Mouse (Mus musculus) forebrain, embryonic 11.5 days (tissue): ENCODE results near the gene Lrrc56. TPM values are rescaled to one million over a fixed set of nuclear protein-coding genes. Genes with fewer than 3 reads are reported as not detected.
A peak's percentile ranks its signal among the peaks of the same experiment; 100 is the strongest.

ENCODE experiments used
- ATAC-seq: fragments of 200-750 bp; cut with Nextera tagmentation; replicated peaks from 2 replicates; pipeline ENCODE4 v1.8.0; 2017; ENCODE audit warnings: moderate TSS enrichment; ENCODE audit not compliant: low FRiP score
- DNase-seq: peaks from one replicate; pipeline ENCODE4 v3.0.0-alpha.2; 2017; ENCODE audit warnings: low spot score
- H3K27ac ChIP-seq: fragments of 300-500 bp; sonication (generic); 2 replicates; pipeline ENCODE4 v1.5.1; 2014; ENCODE audit warnings: low read depth, low read length
- H3K27me3 ChIP-seq: fragments of 300-500 bp; sonication (generic); 2 replicates; pipeline ENCODE4 v1.6.1; 2014; ENCODE audit warnings: mild to moderate bottlenecking, low read length, mixed read lengths; ENCODE audit not compliant: control insufficient read depth, insufficient read depth
- H3K36me3 ChIP-seq: fragments of 300-500 bp; sonication (generic); 2 replicates; pipeline ENCODE4 v1.6.1; 2014; ENCODE audit warnings: mild to moderate bottlenecking, low read length, moderate library complexity, mixed read lengths; ENCODE audit not compliant: control insufficient read depth, insufficient read depth
- H3K4me1 ChIP-seq: fragments of 300-500 bp; sonication (generic); replicated peaks from 2 replicates; pipeline ENCODE4 v1.6.1; 2014; ENCODE audit warnings: low read length, mixed read lengths; ENCODE audit not compliant: control insufficient read depth, insufficient read depth
- H3K4me2 ChIP-seq: fragments of 300-500 bp; sonication (generic); 2 replicates; pipeline ENCODE4 v1.6.1; 2014; ENCODE audit warnings: low read depth, mild to moderate bottlenecking, low read length, moderate library complexity, mixed read lengths; ENCODE audit not compliant: severe bottlenecking
- H3K4me3 ChIP-seq: fragments of 300-500 bp; sonication (generic); 2 replicates; pipeline ENCODE4 v1.5.1; 2014; ENCODE audit warnings: low read depth, low read length
- H3K9ac ChIP-seq: fragments of 300-500 bp; sonication (generic); 2 replicates; pipeline ENCODE4 v1.6.1; 2014; ENCODE audit warnings: low read length
- H3K9me3 ChIP-seq: fragments of 300-500 bp; sonication (generic); 2 replicates; pipeline ENCODE4 v1.6.1; 2016; ENCODE audit warnings: low read length, mixed read lengths; ENCODE audit not compliant: control insufficient read depth
- WGBS: fragments of 180-500 bp; shearing (Covaris S2); extraction: QIAGEN DNeasy Blood & Tissue Kit; methylation state at CpG from one replicate; pipeline ENCODE4 v1.1.7; 2014; 5-methylcytosine and 5-hydroxymethylcytosine counted together
- polyA plus RNA-seq: library from polyadenylated mRNA; unstranded; fragments of >200 nt; fragmentation: Nextera tagmentation; extraction: Ambion mirVana; gene quantifications from 2 replicates; pipeline ENCODE4 v1.2.1, GENCODE M21; 2014

Gene Lrrc56
- polyA plus RNA-seq, 1 experiment from 2014 or later = 14.0 TPM

DNA sequence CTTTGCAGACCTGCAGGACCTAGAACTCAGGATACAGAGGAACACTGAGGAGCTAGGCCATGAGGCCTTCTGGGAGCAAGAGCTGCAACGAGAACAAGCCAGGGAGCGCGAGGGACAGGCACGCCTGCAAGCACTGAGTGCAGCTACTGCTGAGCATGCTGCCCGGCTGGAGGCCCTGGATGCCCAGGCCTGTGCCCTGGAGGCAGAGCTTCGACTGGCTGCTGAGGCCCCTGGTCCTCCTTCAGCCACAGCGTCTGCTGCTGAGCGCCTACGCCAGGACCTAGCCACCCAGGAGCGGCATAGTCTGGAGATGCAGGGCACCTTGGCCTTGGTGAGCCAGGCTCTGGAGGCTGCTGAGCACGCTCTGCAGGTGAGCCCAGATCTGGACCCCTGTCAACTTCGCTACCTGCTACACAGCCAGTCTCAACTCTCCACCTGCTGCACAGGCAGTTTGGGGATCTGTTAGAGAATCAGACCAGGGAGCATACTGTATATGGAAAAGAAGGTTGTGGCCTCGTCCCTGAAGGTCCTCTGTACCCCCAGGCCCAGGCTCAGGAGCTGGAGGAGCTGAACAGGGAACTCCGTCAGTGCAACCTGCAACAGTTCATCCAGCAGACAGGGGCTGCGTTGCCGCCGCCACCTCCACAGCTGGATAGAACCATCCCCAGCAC, 23.5 kb downstream of the Lrrc56 start:
- H3K27ac ChIP-seq = no peak overlapping the region
- H3K4me2 ChIP-seq = no peak overlapping the region

DNA sequence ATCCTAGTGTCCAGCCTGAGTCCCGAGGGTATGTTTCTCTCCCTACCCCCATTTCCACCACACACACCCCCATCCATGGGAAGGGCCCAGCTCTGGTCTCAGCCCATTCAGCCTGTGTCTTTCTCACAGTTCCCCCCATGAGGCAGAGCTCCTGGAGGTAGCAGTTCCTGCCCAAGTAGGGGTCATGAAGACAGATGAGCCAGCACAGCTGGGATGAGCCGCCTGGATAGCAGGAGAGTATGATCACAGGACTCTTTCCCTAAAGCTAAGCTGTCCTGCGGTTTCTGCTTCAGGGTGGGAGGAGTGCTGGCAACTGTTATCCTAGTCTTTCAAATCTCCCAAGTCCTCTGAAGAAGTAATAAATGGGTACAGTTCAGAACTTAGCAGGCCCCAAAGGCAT, 24.2 kb downstream of the Lrrc56 start:
- Histone ChIP-seq H3K9ac (no peak overlapping the region), H3K4me1 (peaks cover 29% of the 10 kb centered on the region), H3K9me3 (no peaks in the 10 kb centered on the region), H3K27me3 (no peaks in the 10 kb centered on the region), H3K36me3 (no peaks in the 10 kb centered on the region), H3K4me2 (no peak overlapping the region), H3K4me3 (no peak overlapping the region), H3K27ac (no peak overlapping the region)
- DNase-seq = no peak
- ATAC-seq = no peak
- WGBS = 76% methylated on average over 3 of the region's 3 CpGs

More for the DNA sequence above, 23.5 kb downstream of the Lrrc56 start:
- H3K27me3 ChIP-seq = no peaks in the 10 kb centered on the region
- no peaks in the 10 kb centered on the region for H3K9me3 ChIP-seq
- no peak overlapping the region for H3K4me3 ChIP-seq
- 91% methylated on average over 17 of the region's 17 CpGs for WGBS
- no peak overlapping the region for H3K9ac ChIP-seq
- ATAC-seq = no peak
- DNase-seq = no peak
- no peaks in the 10 kb centered on the region for H3K36me3 ChIP-seq
- peaks cover 25% of the 10 kb centered on the region for H3K4me1 ChIP-seq

DNA sequence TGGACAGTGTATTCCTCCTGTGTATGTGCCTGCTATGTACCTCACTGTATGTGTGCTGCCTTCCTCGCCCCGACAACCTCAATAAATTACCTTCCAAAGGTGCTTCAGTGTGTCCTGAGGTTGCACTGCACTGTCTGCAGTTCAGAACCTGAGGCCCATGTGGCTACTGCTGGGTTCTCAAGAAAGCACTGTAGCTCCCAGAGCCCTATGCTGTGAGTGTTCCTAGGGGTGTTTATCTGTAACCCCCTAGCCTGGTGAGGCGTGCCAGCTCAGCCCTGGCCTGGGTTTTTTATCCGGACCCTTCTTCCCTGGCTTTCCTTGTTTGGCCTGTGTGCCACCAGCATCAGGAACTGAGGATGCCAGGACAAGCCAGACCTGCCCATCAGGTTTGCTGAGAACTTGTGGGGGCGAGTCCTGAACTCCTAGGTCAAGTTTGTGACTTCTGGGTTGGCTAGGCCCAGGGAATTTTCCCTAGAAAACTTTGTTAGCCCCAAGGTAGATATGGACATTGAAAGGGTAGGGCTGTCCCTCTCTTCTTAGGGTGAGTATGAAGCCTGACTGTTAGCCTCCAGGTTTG, 24.7 kb downstream of the Lrrc56 start:
- no peaks in the 10 kb centered on the region for H3K9me3 ChIP-seq
- ATAC-seq (no peak), DNase-seq (no peak)
- H3K4me3 ChIP-seq = no peak overlapping the region
- 87% methylated on average over 5 of the region's 5 CpGs for WGBS
- no peak overlapping the region for H3K9ac ChIP-seq
- H3K27me3 ChIP-seq = no peaks in the 10 kb centered on the region
- no peak overlapping the region for H3K4me2 ChIP-seq
- peaks cover 29% of the 10 kb centered on the region for H3K4me1 ChIP-seq
- H3K36me3 ChIP-seq = no peaks in the 10 kb centered on the region
- H3K27ac ChIP-seq = no peak overlapping the region

DNA sequence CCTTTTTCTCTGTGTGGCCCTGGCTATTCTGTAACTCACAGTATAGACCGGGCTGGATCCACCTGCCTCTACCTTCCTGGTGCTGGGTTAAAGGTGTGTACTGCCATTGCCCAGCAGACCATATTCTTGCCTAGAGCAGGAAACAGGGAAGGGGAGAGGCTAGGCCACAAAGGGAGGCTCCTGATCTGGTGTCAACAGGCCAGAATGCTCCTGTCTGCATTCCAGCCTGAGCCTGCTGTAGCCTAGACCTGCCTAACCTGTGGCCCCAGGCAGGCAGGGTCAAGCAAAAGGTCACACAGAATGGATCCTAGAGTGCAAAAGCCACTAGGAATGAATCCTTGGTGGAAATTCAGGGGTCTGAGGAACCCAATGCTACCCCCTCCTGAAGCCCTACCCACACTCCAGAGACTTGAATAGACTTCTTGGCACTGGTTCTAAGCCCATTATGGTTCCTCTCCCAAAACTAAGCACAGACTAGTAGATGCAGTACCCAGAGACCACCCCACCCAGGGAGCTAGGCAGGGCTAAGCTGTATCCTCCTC, 25.7 kb downstream of the Lrrc56 start:
- Histone ChIP-seq H3K4me3 (no peak overlapping the region), H3K4me2 (no peak overlapping the region), H3K4me1 (peaks cover 25% of the 10 kb centered on the region), H3K27ac (no peak overlapping the region), H3K27me3 (no peaks in the 10 kb centered on the region), H3K9me3 (no peaks in the 10 kb centered on the region), H3K36me3 (no peaks in the 10 kb centered on the region), H3K9ac (no peak overlapping the region)
- ATAC-seq (no peak), DNase-seq (no peak)
- WGBS = 96% methylated on average over 1 of the region's 1 CpGs

DNA sequence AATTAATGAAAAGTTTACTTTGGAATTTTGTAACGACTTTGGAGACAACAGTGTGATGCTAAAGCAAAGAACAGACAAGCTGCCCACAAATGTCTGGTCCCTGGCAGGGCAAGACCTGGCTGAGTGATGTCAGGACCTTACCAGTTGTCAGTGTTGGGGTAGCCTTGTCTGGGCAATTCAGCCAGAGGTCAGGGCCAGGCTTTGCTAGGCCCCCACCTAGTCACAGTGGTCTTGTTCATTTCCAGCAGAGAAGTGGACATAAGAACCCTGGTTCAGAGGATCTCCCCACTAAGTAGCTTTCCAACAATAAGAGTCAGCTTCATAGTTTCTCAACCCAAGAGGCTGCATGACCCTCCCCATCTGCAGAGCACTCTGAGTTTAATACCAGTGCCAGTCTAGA, 26.4 kb downstream of the Lrrc56 start:
- no peak overlapping the region for H3K4me3 ChIP-seq
- H3K9ac ChIP-seq = no peak overlapping the region
- ATAC-seq (no peak), DNase-seq (no peak)
- H3K4me1 ChIP-seq = peaks cover 21% of the 10 kb centered on the region
- H3K27me3 ChIP-seq = no peaks in the 10 kb centered on the region
- no peaks in the 10 kb centered on the region for H3K36me3 ChIP-seq
- no peak overlapping the region for H3K27ac ChIP-seq
- no peaks in the 10 kb centered on the region for H3K9me3 ChIP-seq
- 72% methylated on average over 1 of the region's 1 CpGs for WGBS
- H3K4me2 ChIP-seq = peak overlapping the region; percentile 89; the same call in 1 of the 2 replicates

DNA sequence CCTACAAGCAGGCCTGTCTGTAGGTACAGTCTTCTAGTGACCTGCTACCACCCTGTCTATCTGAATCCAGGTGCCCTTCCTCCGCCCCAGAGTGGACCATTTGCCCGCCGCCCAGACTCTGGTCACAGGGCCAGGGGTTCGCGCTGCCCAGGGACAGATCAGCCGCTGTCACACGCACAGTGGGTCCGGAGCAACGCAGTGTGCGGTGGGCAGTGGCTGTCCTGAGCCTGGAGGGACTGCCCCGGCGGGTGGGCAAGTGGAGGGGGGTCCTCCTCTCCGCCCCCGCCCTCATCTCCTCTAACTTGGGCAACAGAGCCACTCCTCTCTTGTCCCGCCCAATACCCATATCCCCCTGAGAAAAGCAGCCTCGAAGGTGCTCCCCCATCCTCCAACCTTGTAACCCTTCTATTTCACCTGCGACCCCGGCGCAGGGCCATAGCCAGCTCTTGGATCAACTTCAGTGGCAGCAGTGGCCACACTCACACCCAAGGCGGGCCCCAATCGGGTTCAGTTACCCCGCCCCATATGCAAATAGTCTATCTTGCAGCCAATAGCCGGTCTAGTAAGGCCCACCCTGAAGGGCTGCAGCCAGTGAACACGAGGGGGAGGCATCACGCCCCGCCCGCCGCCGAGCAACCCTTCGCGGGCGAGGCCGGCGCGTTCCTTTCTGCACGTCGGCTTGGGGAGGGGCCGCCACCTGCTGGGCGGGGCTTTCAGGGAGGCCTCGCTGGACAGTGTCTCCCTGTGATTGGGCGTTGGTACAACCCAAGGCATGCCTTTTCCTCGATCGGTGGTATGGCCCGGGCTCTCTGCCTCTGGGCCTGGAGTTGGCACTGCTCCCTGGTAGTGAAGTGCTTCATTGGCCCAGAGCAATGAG, 27.5 kb downstream of the Lrrc56 start:
- H3K4me2 ChIP-seq = peak overlapping the region; percentile 89
- peak overlapping the region; percentile 73 for H3K27ac ChIP-seq
- H3K27me3 ChIP-seq = no peaks in the 10 kb centered on the region
- H3K36me3 ChIP-seq = no peaks in the 10 kb centered on the region
- H3K4me1 ChIP-seq = peaks cover 18% of the 10 kb centered on the region
- H3K9ac ChIP-seq = peak overlapping the region; percentile 69
- H3K9me3 ChIP-seq = no peaks in the 10 kb centered on the region
- peak; percentile 100 for DNase-seq
- ATAC-seq = peak; percentile 96
- 2% methylated on average over 44 of the region's 44 CpGs for WGBS
- peak overlapping the region; percentile 46 for H3K4me3 ChIP-seq

DNA sequence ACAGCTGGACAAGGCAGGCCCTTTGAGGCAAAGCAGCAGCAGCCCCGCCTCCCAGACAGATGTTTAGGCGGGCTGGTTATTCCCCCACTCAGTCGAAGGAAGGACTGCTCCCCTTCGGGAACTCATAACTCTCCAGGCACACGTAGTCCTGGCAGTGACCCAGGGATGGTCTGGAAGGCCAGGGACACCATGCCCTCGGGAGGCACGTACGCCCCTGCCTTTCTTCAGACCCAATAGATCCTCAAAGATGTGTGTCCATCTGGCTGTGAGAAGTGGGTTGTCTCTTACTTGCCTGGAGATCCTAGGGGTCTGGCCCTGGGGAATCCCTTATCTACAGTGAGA, 28.1 kb downstream of the Lrrc56 start:
- H3K9ac ChIP-seq = peak overlapping the region; percentile 35
- peak overlapping the region; percentile 17 for H3K4me3 ChIP-seq
- ATAC-seq (no peak), DNase-seq (no peak)
- H3K4me2 ChIP-seq = peak overlapping the region; percentile 89; the same call in 1 of the 2 replicates
- H3K9me3 ChIP-seq = no peaks in the 10 kb centered on the region
- H3K27me3 ChIP-seq = no peaks in the 10 kb centered on the region
- H3K4me1 ChIP-seq = peaks cover 13% of the 10 kb centered on the region
- WGBS = 12% methylated on average over 8 of the region's 8 CpGs
- H3K27ac ChIP-seq = peak overlapping the region; percentile 70
- no peaks in the 10 kb centered on the region for H3K36me3 ChIP-seq

DNA sequence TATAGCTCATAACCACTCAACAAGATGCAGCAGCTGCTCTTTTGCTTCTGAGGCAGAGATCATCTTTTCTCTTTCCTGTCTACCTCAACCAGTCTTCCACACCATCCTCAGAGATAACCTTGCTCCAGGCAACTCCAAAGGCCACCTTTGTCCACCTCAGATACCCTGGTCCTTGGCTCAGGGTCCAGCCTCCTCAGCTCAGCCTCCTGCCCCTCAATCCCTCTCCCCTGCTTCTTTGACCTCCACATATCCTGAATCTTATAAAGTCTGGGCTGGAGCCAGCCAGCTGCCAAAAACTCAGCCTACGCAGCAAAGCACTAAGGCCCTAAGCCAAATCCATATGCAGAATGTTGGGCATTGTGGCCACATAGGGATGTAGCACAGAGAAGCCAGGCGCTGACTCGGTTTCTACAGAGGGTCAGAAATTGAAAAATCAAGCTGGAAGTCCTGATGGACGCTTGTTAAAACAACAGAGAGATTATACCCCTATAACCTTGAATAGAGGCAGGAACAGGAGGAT, 28.8 kb downstream of the Lrrc56 start:
- no peaks in the 10 kb centered on the region for H3K27me3 ChIP-seq
- ATAC-seq = no peak
- 91% methylated on average over 4 of the region's 4 CpGs for WGBS
- H3K9ac ChIP-seq = peak overlapping the region; percentile 35; the same call in 1 of the 2 replicates
- H3K36me3 ChIP-seq = no peaks in the 10 kb centered on the region
- no peak overlapping the region; the same call in 1 of the 2 replicates for H3K4me2 ChIP-seq
- DNase-seq = no peak
- peak overlapping the region; percentile 70 for H3K27ac ChIP-seq
- H3K4me3 ChIP-seq = no peak overlapping the region
- no peaks in the 10 kb centered on the region for H3K9me3 ChIP-seq
- H3K4me1 ChIP-seq = peaks cover 12% of the 10 kb centered on the region
